Mouse (Mus musculus): ENCODE results near the gene Unc13a. TPM values are rescaled to one million over a fixed set of nuclear protein-coding genes. Genes with fewer than 3 reads are reported as not detected.
A peak's percentile ranks its signal among the peaks of the same experiment; 100 is the strongest.
"Not testable (repeated sequence)": the region's sequence is repeated elsewhere in the genome, so short reads cannot be mapped to it uniquely, and the experiment has no call there.

The Unc13a gene
- polyA plus RNA-seq, 1 experiment from 2014 or later, result 13.9 TPM

GRCm38 (mm10) chr8:71702923-71703322, 31.4 kb upstream of the Unc13a start:
- ATAC-seq (ENCODE audit: low FRiP score), result no peak
- H3K4me3 ChIP-seq, result no peak overlapping the region
- no peak overlapping the region for H3K27ac ChIP-seq
- H3K27me3 ChIP-seq, result peaks cover 83% of the 10 kb centered on the region
- no peaks in the 10 kb centered on the region for H3K4me1 ChIP-seq
- H3K9me3 ChIP-seq (replicated peaks), result no peaks in the 10 kb centered on the region
- no peak overlapping the region for H3K9ac ChIP-seq
- WGBS, result 79% methylated on average over 3 of the region's 3 CpGs
- H3K36me3 ChIP-seq, result no peaks in the 10 kb centered on the region
- no peak overlapping the region for H3K4me2 ChIP-seq (replicated peaks)

- H3K4me1 ChIP-seq, result no peaks in the 10 kb centered on the region
- no peaks in the 10 kb centered on the region for H3K36me3 ChIP-seq
- no peak overlapping the region for H3K9ac ChIP-seq
- H3K4me3 ChIP-seq, result no peak overlapping the region
- no peaks in the 10 kb centered on the region for H3K9me3 ChIP-seq (replicated peaks)
- H3K27ac ChIP-seq, result no peak overlapping the region
- H3K4me2 ChIP-seq (replicated peaks), result no peak overlapping the region
- ATAC-seq (ENCODE audit: low FRiP score), result no peak
- H3K27me3 ChIP-seq, result peaks cover 83% of the 10 kb centered on the region
- WGBS, result 17% methylated on average over 4 of the region's 4 CpGs
Measured at GRCm38 (mm10) chr8:71702087-71702432, 30.5 kb upstream of the Unc13a start.

DNA sequence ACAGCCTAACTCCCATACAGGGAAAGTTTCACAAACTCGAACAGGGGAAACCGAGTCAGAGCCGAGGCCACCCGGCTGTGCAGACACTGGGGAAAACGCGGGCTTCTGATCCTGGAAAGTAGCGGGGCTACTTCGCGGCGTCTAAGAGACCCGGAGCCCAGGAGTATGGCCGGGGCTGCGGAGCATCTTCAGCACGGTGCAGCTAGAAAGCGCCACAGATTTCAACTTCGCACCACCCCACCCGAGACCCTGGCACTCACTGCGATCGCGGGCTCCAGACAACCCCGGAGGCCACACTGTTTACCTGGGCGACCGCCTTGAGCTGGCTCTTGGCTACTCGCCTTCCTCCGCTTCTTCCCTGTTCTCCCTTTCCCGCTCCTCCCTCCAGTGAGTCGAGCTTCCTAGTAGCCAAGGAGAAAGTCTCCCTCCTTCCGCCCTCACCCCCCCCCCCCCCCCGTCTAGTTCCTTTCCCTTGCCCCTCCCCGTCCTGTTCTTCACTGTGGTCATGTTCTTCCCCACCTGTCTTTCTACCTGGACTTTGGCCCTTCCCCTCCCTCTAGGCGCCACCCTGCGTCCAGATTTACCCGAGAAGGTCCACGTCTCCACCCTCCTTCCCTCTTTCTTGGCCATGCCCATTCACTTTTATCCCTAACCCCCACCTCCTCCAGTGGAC, 30.0 kb upstream of the Unc13a start, which contains the start of gene B3gnt3:
Gene B3gnt3 (minus strand): TSS at position 376 of the 673 bp plus-strand sequence.
- Histone ChIP-seq H3K9me3 (replicated peaks) (no peaks in the 10 kb centered on the region), H3K4me1 (no peaks in the 10 kb centered on the region), H3K27ac (no peak within 1 kb of the TSS), H3K27me3 (peaks cover 86% of the 10 kb centered on the region), H3K9ac (peak within 1 kb of the TSS; percentile 18; the same call in 1 of the 2 replicates), H3K4me2 (replicated peaks) (peak within 1 kb of the TSS; percentile 13; the same call in 1 of the 2 replicates), H3K36me3 (no peaks in the 10 kb centered on the region), H3K4me3 (no peak within 1 kb of the TSS)
- no peak for ATAC-seq (ENCODE audit: low FRiP score)
- 21% methylated on average over 33 of the region's 34 CpGs for WGBS

- H3K4me2 ChIP-seq (replicated peaks), result peak overlapping the region; percentile 13; the same call in 1 of the 2 replicates
- no peak for ATAC-seq (ENCODE audit: low FRiP score)
- H3K4me1 ChIP-seq, result no peaks in the 10 kb centered on the region
- no peak overlapping the region for H3K27ac ChIP-seq
- no peaks in the 10 kb centered on the region for H3K36me3 ChIP-seq
- no peaks in the 10 kb centered on the region for H3K9me3 ChIP-seq (replicated peaks)
- H3K4me3 ChIP-seq, result no peak overlapping the region
- WGBS, result 13% methylated on average over 29 of the region's 29 CpGs
- peak overlapping the region; percentile 18; the same call in 1 of the 2 replicates for H3K9ac ChIP-seq
- H3K27me3 ChIP-seq, result peaks cover 91% of the 10 kb centered on the region
Measured at GRCm38 (mm10) chr8:71700493-71701269, 29.1 kb upstream of the Unc13a start.

- not testable (repeated sequence) for H3K4me3 ChIP-seq; H3K4me2 ChIP-seq (replicated peaks); H3K36me3 ChIP-seq; H3K27ac ChIP-seq; H3K4me1 ChIP-seq; H3K9ac ChIP-seq; H3K9me3 ChIP-seq (replicated peaks); ATAC-seq (ENCODE audit: low FRiP score)
- peaks cover 93% of the 10 kb centered on the region for H3K27me3 ChIP-seq
- WGBS, result 65% methylated on average over 12 of the region's 12 CpGs
Measured at GRCm38 (mm10) chr8:71695456-71695855, 23.9 kb upstream of the Unc13a start.

DNA sequence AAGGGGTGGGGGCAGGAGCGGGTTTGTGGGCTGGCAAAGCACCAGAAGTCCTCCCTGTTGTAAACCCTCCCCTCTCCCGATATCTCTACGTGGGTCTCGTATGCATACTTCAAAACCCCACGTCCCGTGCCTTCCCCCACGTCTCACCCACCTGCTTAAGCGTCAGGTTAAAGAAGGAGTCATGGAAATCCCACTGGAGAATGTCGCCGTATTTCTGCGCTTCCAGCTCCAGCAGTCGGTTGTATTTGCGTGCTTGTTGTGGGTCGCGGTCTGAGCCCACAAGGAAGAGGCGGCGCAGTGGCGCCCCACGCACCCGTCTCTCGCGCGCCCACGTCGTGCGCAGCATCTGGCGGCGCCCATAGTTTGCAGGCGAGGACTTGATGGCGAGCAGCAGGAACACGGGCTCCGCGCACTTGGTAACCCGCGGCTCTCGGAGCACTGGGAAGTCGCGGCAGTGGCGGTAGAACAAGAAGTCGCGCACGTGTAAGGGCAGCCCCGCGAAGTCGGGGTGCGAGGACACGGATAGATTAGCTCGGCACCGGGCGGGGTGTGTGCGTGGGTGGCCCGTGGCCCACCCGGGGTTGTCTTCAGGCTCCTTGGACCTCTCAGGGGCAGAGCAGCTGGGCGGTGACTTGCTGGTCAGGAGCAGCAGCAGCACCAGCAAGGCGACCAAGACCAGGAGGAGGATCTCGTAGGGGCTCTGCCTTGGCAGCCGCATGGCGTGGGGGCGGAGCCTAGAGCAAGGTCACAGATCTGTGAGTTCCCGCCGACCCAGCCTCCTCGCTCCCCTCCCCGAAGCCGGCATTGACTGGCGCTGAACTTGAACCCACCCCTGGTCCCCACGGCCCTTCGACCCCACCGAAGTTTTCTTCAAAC, 21.8 kb upstream of the Unc13a start:
- no peaks in the 10 kb centered on the region for H3K9me3 ChIP-seq (replicated peaks)
- no peaks in the 10 kb centered on the region for H3K36me3 ChIP-seq
- peak overlapping the region; percentile 10; the same call in 1 of the 2 replicates for H3K4me3 ChIP-seq
- no peak overlapping the region for H3K9ac ChIP-seq
- H3K4me1 ChIP-seq, result peaks cover 8% of the 10 kb centered on the region
- H3K27ac ChIP-seq, result no peak overlapping the region
- H3K27me3 ChIP-seq, result peaks cover 93% of the 10 kb centered on the region
- ATAC-seq (ENCODE audit: low FRiP score), result peak; percentile 37; the same call in 1 of the 2 replicates
- 10% methylated on average over 68 of the region's 68 CpGs for WGBS
- H3K4me2 ChIP-seq (replicated peaks), result peak overlapping the region; percentile 22; the same call in 1 of the 2 replicates

DNA sequence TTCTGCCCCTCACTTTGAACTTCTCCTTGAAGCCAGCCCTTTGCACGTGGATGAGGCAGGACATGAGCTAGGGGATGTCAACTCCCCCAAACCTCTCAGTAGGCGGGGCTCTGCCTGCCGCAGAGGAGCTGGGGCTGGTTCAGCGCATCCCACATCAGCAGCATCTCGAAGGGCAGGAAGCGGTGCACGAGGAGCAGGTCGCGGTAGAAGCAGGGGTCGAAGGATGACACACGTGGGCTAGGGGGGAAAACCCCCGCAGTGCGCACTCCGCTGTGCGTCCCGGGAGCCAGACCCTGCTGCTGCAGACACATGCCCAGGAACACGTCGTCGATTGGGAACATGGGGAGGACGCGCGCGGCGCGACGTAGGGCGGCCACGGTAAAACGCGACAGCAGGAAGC, 21.0 kb upstream of the Unc13a start:
- H3K9ac ChIP-seq, result no peak overlapping the region
- no peaks in the 10 kb centered on the region for H3K36me3 ChIP-seq
- no peak overlapping the region for H3K27ac ChIP-seq
- H3K4me3 ChIP-seq, result no peak overlapping the region
- H3K27me3 ChIP-seq, result peaks cover 95% of the 10 kb centered on the region
- H3K4me2 ChIP-seq (replicated peaks), result no peak overlapping the region
- H3K4me1 ChIP-seq, result peaks cover 8% of the 10 kb centered on the region
- 5% methylated on average over 30 of the region's 30 CpGs for WGBS
- ATAC-seq (ENCODE audit: low FRiP score), result no peak
- H3K9me3 ChIP-seq (replicated peaks), result no peaks in the 10 kb centered on the region

- peaks cover 27% of the 10 kb centered on the region for H3K4me1 ChIP-seq
- no peaks in the 10 kb centered on the region for H3K9me3 ChIP-seq (replicated peaks)
- ATAC-seq (ENCODE audit: low FRiP score), result no peak
- H3K9ac ChIP-seq, result no peak within 1 kb of the TSS
- H3K36me3 ChIP-seq, result no peaks in the 10 kb centered on the region
- no peak within 1 kb of the TSS for H3K4me2 ChIP-seq (replicated peaks)
- H3K4me3 ChIP-seq, result no peak within 1 kb of the TSS
- peaks cover 100% of the 10 kb centered on the region for H3K27me3 ChIP-seq
- WGBS, result 7% methylated on average over 33 of the region's 33 CpGs
- H3K27ac ChIP-seq, result no peak within 1 kb of the TSS
Measured at GRCm38 (mm10) chr8:71689028-71689427, 17.5 kb upstream of the Unc13a start, which contains the start of gene Insl3. Gene Insl3 (plus strand): TSS chr8:71689214.

DNA sequence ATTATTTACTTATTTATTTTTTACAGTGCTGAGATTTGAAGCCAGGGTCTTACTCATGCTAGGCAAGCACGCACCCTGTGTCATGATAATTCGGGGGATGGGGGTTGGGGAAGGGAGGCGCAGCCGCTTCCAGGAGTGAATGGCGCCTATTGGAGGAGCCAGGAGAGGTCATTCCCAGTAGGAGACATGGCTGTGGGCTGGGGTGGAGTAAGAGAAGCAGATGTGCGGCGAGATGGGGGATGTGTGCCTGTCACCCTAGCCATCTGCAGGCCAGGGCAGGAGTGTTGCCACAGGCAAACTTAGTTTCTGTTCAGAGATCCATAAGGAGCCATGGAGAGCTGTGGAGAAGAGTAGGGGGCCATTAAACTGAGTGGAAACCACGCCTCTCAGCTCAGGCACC, 16.1 kb upstream of the Unc13a start:
- no peak for ATAC-seq (ENCODE audit: low FRiP score)
- Histone ChIP-seq H3K4me3 (no peak overlapping the region), H3K4me1 (peaks cover 20% of the 10 kb centered on the region), H3K9ac (no peak overlapping the region), H3K27me3 (peaks cover 100% of the 10 kb centered on the region), H3K9me3 (replicated peaks) (no peaks in the 10 kb centered on the region), H3K36me3 (no peaks in the 10 kb centered on the region), H3K4me2 (replicated peaks) (no peak overlapping the region), H3K27ac (no peak overlapping the region)
- 1% methylated on average over 8 of the region's 8 CpGs for WGBS

DNA sequence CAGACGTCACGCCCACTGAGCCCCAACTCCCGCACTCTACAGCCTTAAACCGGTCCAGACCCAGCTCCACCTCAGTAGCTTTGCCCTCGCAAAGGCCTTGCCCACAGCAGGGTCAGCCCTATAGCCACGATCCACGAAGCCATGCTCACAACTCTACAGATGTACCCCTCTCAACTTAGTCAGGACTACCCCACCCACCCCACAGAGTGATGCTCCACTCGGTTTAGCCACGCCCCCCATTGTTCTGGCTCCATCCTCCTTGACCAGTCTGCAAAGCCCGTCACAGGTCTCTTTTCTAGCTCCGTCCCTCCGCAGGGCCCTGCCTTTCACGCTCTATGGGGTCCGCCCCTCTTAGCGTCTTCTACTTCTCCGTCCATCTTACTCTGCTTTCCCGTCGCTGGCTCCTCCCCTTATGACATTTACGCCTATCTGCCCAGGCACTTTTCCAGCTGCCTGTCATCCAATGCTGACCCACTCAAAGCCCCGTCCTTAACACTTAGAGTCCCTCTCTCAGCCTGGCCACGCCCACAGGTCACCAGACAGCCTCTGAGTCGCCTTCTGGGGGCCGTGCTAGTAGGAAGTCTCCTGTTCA, 14.7 kb upstream of the Unc13a start:
- no peak overlapping the region for H3K27ac ChIP-seq
- H3K36me3 ChIP-seq, result no peaks in the 10 kb centered on the region
- peak; percentile 53 for ATAC-seq (ENCODE audit: low FRiP score)
- H3K27me3 ChIP-seq, result peaks cover 100% of the 10 kb centered on the region
- H3K4me2 ChIP-seq (replicated peaks), result peak overlapping the region; percentile 51
- H3K4me1 ChIP-seq, result peaks cover 19% of the 10 kb centered on the region
- 0 out of 2 replicates have a peak overlapping the region, but pooled peaks have one; percentile 27 for H3K9ac ChIP-seq
- no peaks in the 10 kb centered on the region for H3K9me3 ChIP-seq (replicated peaks)
- under 1% methylated on average over 23 of the region's 23 CpGs for WGBS
- H3K4me3 ChIP-seq, result peak overlapping the region; percentile 30

DNA sequence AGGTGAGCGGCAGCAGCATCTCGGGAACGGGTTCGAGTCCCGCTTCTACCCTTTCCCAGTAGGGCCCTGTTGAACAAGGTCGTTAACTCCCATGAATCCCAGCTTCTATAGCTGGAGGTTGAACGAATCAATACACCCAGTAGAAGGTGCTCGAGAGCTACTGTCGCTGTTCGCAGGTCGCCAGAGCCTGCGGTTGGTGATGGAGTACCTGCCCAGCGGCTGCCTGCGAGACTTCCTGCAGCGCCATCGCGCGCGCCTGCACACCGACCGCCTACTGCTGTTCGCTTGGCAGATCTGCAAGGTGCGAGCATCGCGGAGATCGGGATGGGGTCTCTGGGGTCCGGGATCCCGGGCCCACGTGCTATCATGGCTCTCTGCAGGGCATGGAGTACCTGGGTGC, 14.0 kb upstream of the Unc13a start:
- Histone ChIP-seq H3K27ac (no peak overlapping the region), H3K27me3 (peaks cover 100% of the 10 kb centered on the region), H3K4me1 (peaks cover 20% of the 10 kb centered on the region), H3K36me3 (no peaks in the 10 kb centered on the region), H3K9me3 (replicated peaks) (no peaks in the 10 kb centered on the region), H3K9ac (0 out of 2 replicates have a peak overlapping the region, but pooled peaks have one; percentile 27), H3K4me2 (replicated peaks) (peak overlapping the region; percentile 51), H3K4me3 (peak overlapping the region; percentile 30)
- WGBS, result 2% methylated on average over 29 of the region's 29 CpGs
- peak; percentile 36; the same call in 1 of the 2 replicates for ATAC-seq (ENCODE audit: low FRiP score)
